Mouse (Mus musculus) heart, embryonic 12.5 days (tissue): ENCODE measurements at regions not wholly inside any gene's neighbourhood (a gene's known extent, or its start where the extent isn't known, plus 50 kb on each side); places are given as distances from the start of the nearest gene placed in this dataset.
"Not testable (repeated sequence)": the region's sequence is repeated elsewhere in the genome, so short reads cannot be mapped to it uniquely, and the experiment has no call there.

ENCODE experiments used
- ATAC-seq: fragments of 200-750 bp; cut with Nextera tagmentation; 2 replicates; pipeline ENCODE4 v1.8.0; 2017; ENCODE audit warnings: moderate TSS enrichment, moderate library complexity; ENCODE audit not compliant: insufficient number of reproducible peaks, low FRiP score
- H3K27ac ChIP-seq: fragments of 300-500 bp; sonication (generic); 2 replicates; pipeline ENCODE4 v1.5.1; 2016; ENCODE audit warnings: mild to moderate bottlenecking, moderate library complexity; ENCODE audit not compliant: poor library complexity, severe bottlenecking
- H3K27me3 ChIP-seq: fragments of 300-500 bp; sonication (generic); replicated peaks from 2 replicates; pipeline ENCODE4 v1.6.1; 2016; ENCODE audit warnings: mild to moderate bottlenecking, moderate library complexity
- H3K36me3 ChIP-seq: fragments of 300-500 bp; sonication (generic); 2 replicates; pipeline ENCODE4 v1.6.1; 2016; ENCODE audit warnings: mild to moderate bottlenecking, moderate library complexity
- H3K4me1 ChIP-seq: fragments of 300-500 bp; sonication (generic); replicated peaks from 2 replicates; pipeline ENCODE4 v1.6.1; 2016; ENCODE audit warnings: mild to moderate bottlenecking
- H3K4me2 ChIP-seq: fragments of 300-500 bp; sonication (generic); 2 replicates; pipeline ENCODE4 v1.6.1; 2016; ENCODE audit warnings: mild to moderate bottlenecking, moderate library complexity
- H3K4me3 ChIP-seq: fragments of 300-500 bp; sonication (generic); 2 replicates; pipeline ENCODE4 v1.5.1; 2016; ENCODE audit warnings: mild to moderate bottlenecking
- H3K9ac ChIP-seq: fragments of 300-500 bp; sonication (generic); 2 replicates; pipeline ENCODE4 v1.6.1; 2016; ENCODE audit warnings: mild to moderate bottlenecking, moderate library complexity
- H3K9me3 ChIP-seq: fragments of 300-500 bp; sonication (generic); replicated peaks from 2 replicates; pipeline ENCODE4 v1.6.1; 2016; ENCODE audit warnings: mild to moderate bottlenecking, moderate library complexity
- WGBS: fragments of 180-500 bp; shearing (Covaris S2); methylation state at CpG from one replicate; pipeline ENCODE4 v1.1.7; 2016; 5-methylcytosine and 5-hydroxymethylcytosine counted together

DNA sequence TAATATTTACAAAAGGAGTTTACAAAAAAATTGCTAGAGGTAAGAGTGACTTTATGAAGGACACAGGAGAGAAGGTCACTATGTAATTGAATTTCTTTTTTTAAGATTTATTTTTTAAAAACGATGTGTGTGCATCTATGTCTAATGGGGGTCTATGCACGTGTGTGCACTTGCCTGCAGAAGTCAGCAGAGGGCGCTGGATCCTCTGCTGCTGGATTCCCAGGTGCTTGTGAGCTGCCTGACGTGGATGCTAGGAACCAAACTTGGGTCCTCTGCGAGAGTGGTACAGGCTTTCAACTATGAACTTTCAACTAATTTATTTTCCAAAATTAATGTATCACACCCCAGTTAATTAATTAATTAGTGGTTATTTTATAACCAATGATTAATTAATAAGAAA is 85.0 kb downstream of the Glrx3 start:
- H3K9me3 ChIP-seq, result no peaks in the 10 kb centered on the region
- H3K27ac ChIP-seq, result no peak overlapping the region
- no peaks in the 10 kb centered on the region for H3K36me3 ChIP-seq
- no peak overlapping the region for H3K4me2 ChIP-seq
- no peak for ATAC-seq
- no peak overlapping the region for H3K4me3 ChIP-seq
- H3K4me1 ChIP-seq, result peaks cover 9% of the 10 kb centered on the region
- no peak overlapping the region for H3K9ac ChIP-seq
- no peaks in the 10 kb centered on the region; the same call in 1 of the 2 replicates for H3K27me3 ChIP-seq
- WGBS, result 77% methylated on average over 5 of the region's 5 CpGs

DNA sequence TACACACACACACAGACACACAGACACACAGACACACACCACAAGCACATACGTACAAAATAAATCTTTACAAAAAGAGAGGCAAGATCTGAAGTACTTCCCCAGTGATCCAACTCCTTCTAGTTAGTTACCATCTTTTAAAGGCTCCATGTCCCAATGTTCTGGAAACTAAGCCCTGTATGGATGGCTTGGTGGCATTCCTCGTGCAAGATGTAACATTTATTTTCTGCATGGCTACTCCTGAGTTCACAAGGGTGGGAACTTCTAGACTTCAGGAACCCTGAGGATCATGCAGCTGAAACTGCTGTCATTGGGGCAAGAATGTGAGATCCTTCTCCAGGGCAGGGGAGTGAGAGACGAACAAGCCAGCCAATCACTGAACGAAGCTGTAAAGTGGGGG is 96.1 kb downstream of the Glrx3 start:
- no peak overlapping the region for H3K4me3 ChIP-seq
- WGBS, result 74% methylated on average over 4 of the region's 4 CpGs
- no peak overlapping the region for H3K4me2 ChIP-seq
- H3K9me3 ChIP-seq, result no peaks in the 10 kb centered on the region
- ATAC-seq, result no peak
- H3K9ac ChIP-seq, result no peak overlapping the region
- no peaks in the 10 kb centered on the region for H3K4me1 ChIP-seq
- H3K27me3 ChIP-seq, result no peaks in the 10 kb centered on the region
- H3K36me3 ChIP-seq, result no peaks in the 10 kb centered on the region
- H3K27ac ChIP-seq, result no peak overlapping the region

DNA sequence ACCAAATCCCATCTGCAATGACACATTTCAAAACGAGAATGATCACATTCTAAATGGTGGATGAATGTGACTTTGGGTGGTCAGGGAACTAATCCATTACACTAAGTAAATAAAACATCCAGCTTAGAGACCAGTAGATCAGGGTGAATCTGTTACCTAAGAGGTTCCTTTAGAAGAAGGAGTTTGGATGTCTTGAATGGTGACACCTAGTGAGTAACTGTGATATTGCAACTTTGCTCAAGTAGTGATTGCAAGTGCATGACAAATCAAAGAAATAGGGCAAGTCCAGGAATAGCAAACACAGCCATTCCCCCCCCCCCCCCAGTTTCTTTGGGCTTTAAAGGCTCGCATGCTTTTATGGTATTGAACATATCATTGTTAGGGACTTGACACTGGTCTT is 112.6 kb downstream of the Glrx3 start:
- Histone ChIP-seq H3K27ac (no peak overlapping the region), H3K27me3 (no peaks in the 10 kb centered on the region), H3K4me1 (no peaks in the 10 kb centered on the region), H3K4me3 (no peak overlapping the region), H3K9ac (no peak overlapping the region), H3K9me3 (no peaks in the 10 kb centered on the region), H3K36me3 (no peaks in the 10 kb centered on the region), H3K4me2 (no peak overlapping the region)
- ATAC-seq, result no peak
- WGBS, result 23% methylated on average over 2 of the region's 2 CpGs

DNA sequence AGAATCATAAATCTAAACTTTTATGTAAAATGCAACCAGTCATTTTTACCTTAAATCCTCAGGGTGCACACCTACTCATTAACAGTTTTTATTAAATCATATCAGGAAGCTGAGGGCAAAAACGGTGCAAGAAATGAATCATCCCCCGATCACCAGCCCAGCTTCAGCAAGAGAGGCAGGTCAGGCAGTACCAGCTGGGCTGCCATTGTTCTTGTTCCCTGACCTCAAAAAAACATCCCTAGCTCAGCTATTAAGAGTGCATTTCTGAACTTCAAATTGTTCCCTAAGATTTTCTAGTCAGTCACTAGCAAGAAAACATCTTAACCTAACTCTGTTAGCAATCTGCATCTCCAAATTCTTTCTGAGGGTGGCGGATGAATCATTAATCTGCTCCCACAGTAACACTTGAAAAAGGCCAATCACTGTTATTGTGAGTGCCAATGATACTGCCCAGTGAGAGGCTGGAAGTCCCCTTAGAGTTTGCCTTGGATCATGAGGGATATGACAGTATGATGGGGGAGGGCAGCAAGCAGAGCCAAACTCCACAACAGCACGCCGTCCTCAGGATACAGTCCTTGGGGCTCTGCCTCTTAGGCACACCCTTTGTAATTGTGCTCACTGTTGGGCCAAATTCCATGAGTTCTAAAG is 115.3 kb downstream of the Glrx3 start:
- no peak overlapping the region for H3K4me2 ChIP-seq
- H3K9me3 ChIP-seq, result 0 out of 2 replicates have a peak, but pooled peaks cover 2% of the 10 kb centered on the region
- H3K36me3 ChIP-seq, result no peaks in the 10 kb centered on the region
- H3K4me3 ChIP-seq, result no peak overlapping the region
- 74% methylated on average over 5 of the region's 5 CpGs for WGBS
- no peak overlapping the region for H3K27ac ChIP-seq
- no peaks in the 10 kb centered on the region for H3K4me1 ChIP-seq
- no peaks in the 10 kb centered on the region for H3K27me3 ChIP-seq
- H3K9ac ChIP-seq, result no peak overlapping the region
- no peak for ATAC-seq

DNA sequence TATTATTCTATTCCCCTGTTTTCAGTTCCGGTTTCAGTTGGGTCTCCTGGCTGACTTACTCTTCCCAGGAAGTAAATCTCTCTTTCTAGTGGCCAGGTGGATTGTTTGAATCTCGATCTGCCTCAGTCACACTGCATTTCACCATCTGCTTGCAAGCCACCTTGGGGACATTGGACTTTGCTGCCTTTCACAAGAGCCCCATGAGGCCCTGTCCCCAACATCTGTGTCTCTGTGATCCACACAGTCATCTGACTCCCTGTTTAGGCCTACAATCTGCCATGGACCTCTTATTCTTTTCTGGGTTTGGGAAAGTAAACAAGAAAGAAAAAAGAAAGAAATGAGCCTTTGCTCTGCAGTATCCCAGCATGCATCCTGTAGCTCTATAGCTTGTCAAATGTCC is 118.1 kb downstream of the Glrx3 start:
- no peak overlapping the region for H3K9ac ChIP-seq
- 0 out of 2 replicates have a peak, but pooled peaks cover 2% of the 10 kb centered on the region for H3K9me3 ChIP-seq
- 55% methylated on average over 2 of the region's 2 CpGs for WGBS
- no peak overlapping the region for H3K27ac ChIP-seq
- ATAC-seq, result no peak
- H3K4me2 ChIP-seq, result no peak overlapping the region
- no peaks in the 10 kb centered on the region for H3K4me1 ChIP-seq
- no peaks in the 10 kb centered on the region for H3K27me3 ChIP-seq
- no peaks in the 10 kb centered on the region for H3K36me3 ChIP-seq
- no peak overlapping the region for H3K4me3 ChIP-seq

DNA sequence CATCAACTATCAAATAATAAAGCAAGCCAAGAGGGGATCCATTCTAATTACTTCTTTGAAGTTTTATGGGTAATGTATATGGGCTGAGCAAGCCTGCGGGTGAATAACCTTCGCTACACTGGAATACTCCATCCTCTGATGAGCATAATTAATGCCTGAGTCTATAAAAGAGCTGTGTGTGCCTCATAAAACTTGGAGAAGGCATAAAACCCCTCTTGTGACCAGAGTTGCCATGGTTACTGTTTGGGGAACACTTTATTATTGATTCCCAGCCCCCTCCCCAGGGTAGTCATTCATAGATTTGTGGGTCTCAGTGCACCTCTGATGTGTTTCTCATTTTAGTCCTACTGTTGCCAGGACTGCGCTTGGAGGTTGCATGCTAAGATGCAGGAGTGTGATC is 120.0 kb downstream of the Glrx3 start:
- WGBS, result 84% methylated on average over 3 of the region's 3 CpGs

DNA sequence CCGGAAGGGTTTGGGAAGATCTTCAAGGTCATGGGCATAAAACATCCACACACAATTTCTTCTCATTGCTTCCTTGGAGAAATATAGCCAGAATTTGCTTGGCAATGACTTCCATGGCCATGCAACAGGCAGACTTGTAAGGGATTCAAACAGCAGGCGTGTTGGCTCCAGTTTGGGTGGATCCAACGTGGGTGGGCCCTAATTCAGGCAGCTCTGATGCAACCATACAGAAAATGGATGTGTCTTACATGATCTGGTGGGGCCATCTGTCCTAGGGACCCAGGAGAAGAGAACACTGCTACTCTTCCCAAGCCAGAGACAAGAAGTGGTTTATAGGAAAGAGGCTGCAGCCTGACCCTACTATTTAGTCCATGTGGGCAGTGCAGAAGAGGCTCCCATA is 121.5 kb downstream of the Glrx3 start:
- ATAC-seq, result no peak
- no peaks in the 10 kb centered on the region for H3K4me1 ChIP-seq
- H3K36me3 ChIP-seq, result no peaks in the 10 kb centered on the region
- 68% methylated on average over 3 of the region's 3 CpGs for WGBS
- no peak overlapping the region for H3K9ac ChIP-seq
- H3K4me3 ChIP-seq, result no peak overlapping the region
- no peaks in the 10 kb centered on the region for H3K27me3 ChIP-seq
- no peak overlapping the region for H3K4me2 ChIP-seq
- 0 out of 2 replicates have a peak, but pooled peaks cover 2% of the 10 kb centered on the region for H3K9me3 ChIP-seq
- no peak overlapping the region for H3K27ac ChIP-seq

More for the DNA sequence above, 120.0 kb downstream of the Glrx3 start:
- H3K4me3 ChIP-seq, result no peak overlapping the region
- 0 out of 2 replicates have a peak, but pooled peaks cover 2% of the 10 kb centered on the region for H3K9me3 ChIP-seq
- H3K4me2 ChIP-seq, result no peak overlapping the region
- ATAC-seq, result no peak
- H3K36me3 ChIP-seq, result no peaks in the 10 kb centered on the region
- no peaks in the 10 kb centered on the region for H3K4me1 ChIP-seq
- H3K9ac ChIP-seq, result no peak overlapping the region
- H3K27ac ChIP-seq, result no peak overlapping the region
- H3K27me3 ChIP-seq, result no peaks in the 10 kb centered on the region

DNA sequence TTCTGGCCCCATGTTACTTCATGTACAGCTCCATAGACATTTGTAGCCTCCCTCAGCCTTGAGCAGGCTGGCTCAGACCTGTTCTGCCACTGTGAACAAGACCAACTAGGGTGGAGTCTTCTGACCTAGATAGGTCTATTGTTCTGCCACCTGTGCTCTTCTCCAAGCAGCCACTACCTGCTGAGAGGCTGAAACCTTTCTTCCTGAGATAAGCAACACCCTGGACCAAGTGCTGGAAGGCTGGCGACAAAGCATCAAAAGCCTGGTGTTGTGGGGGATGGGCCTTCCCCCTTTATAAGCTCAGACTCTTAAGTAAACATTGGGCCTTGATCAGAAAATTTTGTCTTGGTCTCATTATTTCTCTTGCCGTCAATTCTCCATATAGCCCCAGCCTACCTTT is 132.8 kb downstream of the Glrx3 start:
- ATAC-seq, result no peak
- H3K4me3 ChIP-seq, result no peak overlapping the region
- WGBS, result 68% methylated on average over 2 of the region's 2 CpGs

DNA sequence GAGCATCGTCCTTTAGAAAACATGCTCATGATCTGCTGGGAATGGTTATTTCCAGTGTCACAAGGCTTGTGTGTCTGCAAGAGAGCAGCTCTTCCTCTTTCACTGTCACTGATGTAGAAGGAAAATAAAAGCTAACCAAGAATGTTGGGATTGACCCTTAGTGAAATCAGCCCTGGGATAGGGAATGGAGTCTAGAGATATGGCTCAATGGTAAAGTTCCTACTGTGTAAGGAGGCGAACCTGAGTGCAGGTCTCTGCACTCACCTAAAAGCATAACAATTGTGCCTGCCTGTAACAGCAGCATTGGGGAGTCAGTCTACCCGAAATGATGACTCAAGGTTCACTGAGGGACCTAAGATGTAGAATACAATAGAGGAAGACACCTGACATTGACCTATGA is 138.1 kb downstream of the Glrx3 start:
- WGBS, result 60% methylated on average over 3 of the region's 3 CpGs
- H3K27ac ChIP-seq, result no peak overlapping the region

More for the DNA sequence above, 132.8 kb downstream of the Glrx3 start:
- no peak overlapping the region for H3K4me2 ChIP-seq
- H3K9me3 ChIP-seq, result no peaks in the 10 kb centered on the region; the same call in 1 of the 2 replicates
- H3K4me1 ChIP-seq, result no peaks in the 10 kb centered on the region
- no peak overlapping the region for H3K27ac ChIP-seq
- H3K27me3 ChIP-seq, result no peaks in the 10 kb centered on the region
- no peaks in the 10 kb centered on the region for H3K36me3 ChIP-seq
- no peak overlapping the region for H3K9ac ChIP-seq

DNA sequence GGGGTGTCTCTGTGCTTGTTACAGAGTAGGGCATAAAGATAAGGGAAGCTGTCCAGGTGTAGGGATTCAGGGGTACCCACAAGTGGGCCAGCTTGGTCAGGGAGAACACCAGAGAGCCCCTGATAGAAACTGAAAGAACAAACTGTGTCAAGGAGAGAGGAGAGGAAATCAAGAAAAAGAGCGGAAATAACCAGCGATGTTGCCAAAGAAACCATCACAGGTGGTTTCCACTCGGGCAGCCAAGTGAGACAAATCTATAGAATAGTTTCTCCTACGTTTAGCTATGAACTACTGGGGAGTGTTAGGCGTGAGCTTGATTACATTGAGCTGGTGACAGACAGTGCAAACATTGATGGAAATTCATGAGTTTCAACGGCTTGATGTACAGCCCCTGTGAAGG is 138.8 kb downstream of the Glrx3 start:
- Histone ChIP-seq H3K27ac (no peak overlapping the region), H3K9ac (no peak overlapping the region), H3K9me3 (no peaks in the 10 kb centered on the region), H3K4me2 (no peak overlapping the region), H3K4me3 (no peak overlapping the region), H3K4me1 (no peaks in the 10 kb centered on the region), H3K36me3 (no peaks in the 10 kb centered on the region), H3K27me3 (no peaks in the 10 kb centered on the region)
- WGBS, result 72% methylated on average over 6 of the region's 6 CpGs
- ATAC-seq, result no peak

More for the DNA sequence above, 138.1 kb downstream of the Glrx3 start:
- H3K9me3 ChIP-seq, result no peaks in the 10 kb centered on the region
- H3K4me3 ChIP-seq, result no peak overlapping the region
- no peaks in the 10 kb centered on the region for H3K27me3 ChIP-seq
- no peak overlapping the region for H3K4me2 ChIP-seq
- no peak overlapping the region for H3K9ac ChIP-seq
- ATAC-seq, result no peak
- H3K4me1 ChIP-seq, result no peaks in the 10 kb centered on the region
- no peaks in the 10 kb centered on the region for H3K36me3 ChIP-seq

DNA sequence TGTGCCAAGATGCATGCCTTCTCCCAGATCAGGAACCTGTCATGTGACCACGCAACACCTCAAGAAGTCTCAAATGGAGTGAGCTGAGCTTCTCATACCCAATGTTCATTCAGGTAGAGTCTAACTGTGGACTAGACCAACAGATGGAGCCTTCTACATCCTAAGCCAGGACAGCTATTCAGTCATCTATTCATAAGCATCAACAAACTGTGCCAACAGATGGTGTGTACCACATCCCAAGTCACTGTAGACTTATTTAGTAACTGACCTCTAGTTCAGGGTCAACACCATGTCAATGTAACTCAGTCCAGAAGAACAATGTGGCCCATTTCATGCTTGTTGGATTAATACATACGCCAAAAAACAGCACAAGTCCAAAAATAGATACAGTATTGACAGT is 146.1 kb downstream of the Glrx3 start:
- WGBS, result 82% methylated on average over 2 of the region's 2 CpGs
- Histone ChIP-seq H3K4me2 (no peak overlapping the region), H3K9me3 (peaks cover 10% of the 10 kb centered on the region), H3K36me3 (no peaks in the 10 kb centered on the region), H3K27me3 (no peaks in the 10 kb centered on the region), H3K4me1 (no peaks in the 10 kb centered on the region), H3K4me3 (no peak overlapping the region), H3K27ac (no peak overlapping the region), H3K9ac (no peak overlapping the region)
- no peak for ATAC-seq

DNA sequence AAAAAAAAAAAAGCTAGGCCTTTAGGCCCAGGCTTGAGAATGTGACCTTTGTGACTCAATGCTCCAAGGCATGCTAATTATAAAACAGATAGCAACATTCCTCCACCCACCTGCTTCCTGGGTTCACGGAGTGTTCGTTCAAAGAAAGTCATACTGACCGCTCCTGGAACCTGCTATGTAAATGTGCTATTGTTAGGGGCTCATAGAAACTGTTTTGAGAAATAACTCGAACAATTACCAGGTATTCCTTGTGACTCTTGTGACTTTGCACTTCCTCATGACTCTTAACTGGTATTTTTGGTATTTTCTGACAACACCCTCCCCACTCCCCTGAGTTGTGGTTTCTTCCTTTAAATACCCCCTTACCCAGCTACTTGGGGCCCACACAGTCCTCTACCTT is 147.5 kb downstream of the Glrx3 start:
- H3K27me3 ChIP-seq, H3K4me1 ChIP-seq, H3K27ac ChIP-seq, H3K36me3 ChIP-seq, H3K4me3 ChIP-seq, ATAC-seq, H3K4me2 ChIP-seq, H3K9ac ChIP-seq: not testable (repeated sequence)
- WGBS, result 63% methylated on average over 4 of the region's 4 CpGs
- peaks cover 10% of the 10 kb centered on the region for H3K9me3 ChIP-seq
